Mouse (Mus musculus) 416B (cell line): Measurements from ENCODE around the gene Plin3.
A peak's percentile ranks its signal among the peaks of the same experiment; 100 is the strongest.

Experiments
- DNase-seq: peaks from one replicate; pipeline ENCODE4 v3.0.0; 2011; ENCODE audit warnings: low read depth

Plin3 gene

DNA sequence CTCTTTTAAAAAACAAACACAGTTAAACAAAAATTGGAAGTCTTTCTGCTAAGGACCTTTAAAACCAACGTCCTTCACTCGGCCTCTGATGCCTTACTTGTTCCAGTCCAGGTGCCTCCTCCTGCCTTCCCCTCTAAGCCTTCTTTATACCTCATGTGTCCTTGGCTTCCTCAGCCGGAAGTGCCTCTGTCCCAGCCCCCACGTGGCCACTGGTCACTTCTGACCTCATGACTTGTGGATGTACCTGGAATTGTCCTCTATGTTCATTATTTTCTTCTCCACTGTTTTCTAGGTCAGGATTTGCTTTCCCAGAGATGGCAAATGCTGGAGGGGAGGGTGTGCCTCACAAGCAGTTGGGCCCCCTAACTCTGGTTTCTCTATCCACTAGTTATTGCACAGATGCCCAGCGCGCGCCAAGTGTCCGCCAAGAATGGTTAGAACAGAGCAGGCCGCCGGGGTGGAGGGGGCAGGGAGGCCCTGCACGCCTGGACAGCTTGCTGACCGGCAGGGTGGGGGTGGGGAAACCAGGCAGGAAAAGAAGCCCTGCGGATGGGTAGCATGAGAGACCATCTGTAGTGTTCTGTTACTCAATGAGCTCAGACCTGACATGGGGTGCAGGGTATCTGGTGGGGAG lies 9.8 kb upstream of the Plin3 start:
- peak; percentile 68 for DNase-seq

DNA sequence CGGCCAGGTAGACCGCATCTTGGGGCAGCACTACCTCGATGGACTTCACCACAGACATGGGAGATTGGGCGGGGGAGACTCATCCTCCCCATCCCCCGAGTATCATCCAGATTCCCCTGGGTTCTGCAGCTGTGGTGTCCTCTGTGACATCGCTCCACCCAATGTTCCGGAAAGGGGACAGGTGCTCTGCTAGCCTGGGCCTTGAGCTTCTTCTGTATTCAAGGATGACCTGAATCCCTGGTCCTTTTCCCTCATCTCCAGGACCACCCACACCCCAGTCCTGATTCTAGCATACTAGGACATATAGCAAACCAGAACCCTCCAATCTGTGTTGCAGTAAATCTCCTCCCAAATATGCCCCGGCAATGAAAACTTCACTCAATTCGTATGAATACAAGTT lies 7.5 kb upstream of the Plin3 start, which contains the start of gene Arrdc5:
TSS of gene Arrdc5 (minus strand) at position 101 of the 400 bp plus-strand sequence.
- no peak for DNase-seq

DNA sequence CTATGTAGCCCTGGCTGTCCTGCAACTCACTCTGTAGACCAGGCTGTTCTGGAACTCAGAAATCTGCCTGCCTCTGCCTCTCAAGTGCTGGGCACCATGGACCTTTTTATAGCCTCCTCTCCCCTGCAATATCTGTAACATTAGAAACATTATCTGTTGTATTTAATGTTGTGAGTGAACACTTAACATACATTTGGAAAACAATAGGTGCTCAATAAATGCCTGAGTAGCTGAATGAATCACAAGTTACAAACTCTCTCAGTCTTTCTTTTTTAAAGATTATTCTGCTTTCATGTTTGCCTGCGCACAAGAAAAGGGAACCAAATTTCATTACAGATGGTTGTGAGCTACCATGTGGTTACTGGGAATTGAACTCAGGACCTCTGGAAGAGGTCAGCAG lies 5.6 kb upstream of the Plin3 start:
- no peak for DNase-seq

DNA sequence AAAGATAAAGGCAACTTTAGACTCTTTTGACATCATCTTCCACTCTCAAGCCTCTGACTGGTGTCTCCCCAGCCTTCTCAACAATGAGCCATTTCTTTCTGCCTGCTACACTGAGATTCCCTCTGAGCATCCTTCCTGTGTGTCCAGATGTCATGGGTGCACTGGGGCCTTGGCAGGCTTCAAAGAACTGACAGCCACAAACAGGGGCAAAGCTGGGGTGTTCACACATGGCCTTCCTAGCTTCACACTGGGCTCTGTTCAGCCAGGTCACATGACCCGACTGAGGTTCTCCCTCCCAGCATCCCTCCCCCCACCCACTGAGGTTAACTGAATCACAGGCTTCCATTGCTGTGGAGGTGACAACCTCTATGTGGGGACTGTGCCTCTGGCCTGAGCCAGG lies 3.5 kb upstream of the Plin3 start:
- no peak for DNase-seq

DNA sequence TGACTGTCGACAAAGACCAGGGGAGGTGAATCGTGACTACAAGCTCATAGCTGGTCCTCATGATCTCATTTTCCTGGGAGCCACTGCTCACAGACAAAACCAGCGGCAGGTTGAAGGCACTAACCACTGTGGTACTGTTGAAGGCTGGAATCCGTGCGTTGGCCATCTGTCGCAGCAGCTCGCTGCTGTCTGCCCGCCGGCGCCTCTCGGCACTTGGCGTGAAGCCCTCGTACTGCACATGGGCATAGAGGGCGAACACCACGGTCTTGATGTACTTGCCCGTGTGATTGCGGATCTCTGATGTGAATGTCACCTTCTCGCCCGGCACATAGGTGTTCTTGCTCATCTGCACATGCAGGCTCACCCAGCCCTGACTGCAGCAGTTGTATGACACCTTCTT lies 1.6 kb upstream of the Plin3 start:
- DNase-seq, result no peak

DNA sequence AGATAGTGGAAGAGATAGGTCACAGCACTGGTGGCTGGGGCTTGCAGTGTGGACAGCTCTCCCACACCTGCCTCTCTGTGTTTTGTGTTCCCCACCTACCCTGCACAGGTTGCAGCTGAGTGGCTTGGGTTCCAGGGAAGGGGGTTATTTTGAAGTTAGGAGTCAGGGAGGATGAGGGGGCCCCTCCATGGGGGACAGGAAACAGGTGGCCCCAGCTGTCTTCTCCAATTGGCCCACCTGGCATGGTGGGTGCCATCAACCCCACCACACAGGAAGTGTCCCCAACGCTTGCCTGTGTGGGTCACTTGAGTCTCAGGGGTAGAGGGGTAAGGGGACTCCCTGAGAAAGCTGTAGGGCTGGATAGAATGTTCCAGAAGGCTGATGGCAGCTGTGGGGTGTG lies 618 bp upstream of the Plin3 start:
- DNase-seq, result no peak

DNA sequence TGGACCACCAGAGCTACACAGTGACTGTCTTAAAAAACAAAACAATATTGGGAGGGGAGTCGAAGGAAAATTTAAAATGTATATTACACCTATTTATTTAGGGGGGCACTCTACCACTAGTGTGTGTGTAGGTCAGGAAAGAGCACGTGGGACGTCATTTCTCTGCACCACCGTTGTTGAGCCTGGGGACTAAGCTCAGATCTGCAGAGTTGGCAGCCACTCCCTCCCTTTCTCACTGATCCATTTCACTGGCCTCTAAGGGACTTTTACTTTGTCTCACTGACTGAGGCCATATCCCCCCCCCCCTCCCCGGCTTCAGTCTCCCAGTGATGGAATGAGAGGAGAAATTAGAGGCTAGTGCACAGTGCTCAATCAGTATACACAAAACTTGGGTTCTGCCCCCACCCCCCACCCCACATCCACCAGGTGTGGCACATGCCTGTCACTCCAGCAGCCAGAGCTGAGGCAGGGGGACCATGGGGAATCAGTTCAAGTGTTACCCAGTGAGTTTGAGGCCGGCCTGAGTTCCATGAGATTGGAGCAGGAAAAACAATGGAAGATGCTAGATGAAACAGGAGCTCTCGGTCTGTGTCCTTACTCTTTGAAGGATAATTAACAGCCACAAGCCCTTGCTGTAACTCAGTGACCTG lies 722 bp downstream of the Plin3 start:
- DNase-seq, result no peak

DNA sequence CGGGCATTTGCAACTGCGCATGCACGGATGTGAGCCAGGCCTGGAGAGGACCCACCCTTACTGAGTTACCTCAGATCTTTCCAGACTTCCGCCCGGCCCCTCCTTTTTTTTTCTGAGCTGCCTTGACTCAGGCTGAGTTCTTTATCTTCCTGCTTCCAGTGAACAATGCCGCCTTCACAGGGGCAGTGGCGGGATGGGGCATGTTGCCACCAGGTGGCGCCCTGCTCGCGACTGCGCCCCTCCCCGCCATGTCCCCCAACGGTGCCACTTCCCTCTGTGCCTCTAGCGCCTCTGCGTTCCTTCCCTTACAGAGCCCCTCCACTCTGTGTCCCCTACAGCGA lies 1.5 kb downstream of the Plin3 start:
- DNase-seq, result peak; percentile 99

DNA sequence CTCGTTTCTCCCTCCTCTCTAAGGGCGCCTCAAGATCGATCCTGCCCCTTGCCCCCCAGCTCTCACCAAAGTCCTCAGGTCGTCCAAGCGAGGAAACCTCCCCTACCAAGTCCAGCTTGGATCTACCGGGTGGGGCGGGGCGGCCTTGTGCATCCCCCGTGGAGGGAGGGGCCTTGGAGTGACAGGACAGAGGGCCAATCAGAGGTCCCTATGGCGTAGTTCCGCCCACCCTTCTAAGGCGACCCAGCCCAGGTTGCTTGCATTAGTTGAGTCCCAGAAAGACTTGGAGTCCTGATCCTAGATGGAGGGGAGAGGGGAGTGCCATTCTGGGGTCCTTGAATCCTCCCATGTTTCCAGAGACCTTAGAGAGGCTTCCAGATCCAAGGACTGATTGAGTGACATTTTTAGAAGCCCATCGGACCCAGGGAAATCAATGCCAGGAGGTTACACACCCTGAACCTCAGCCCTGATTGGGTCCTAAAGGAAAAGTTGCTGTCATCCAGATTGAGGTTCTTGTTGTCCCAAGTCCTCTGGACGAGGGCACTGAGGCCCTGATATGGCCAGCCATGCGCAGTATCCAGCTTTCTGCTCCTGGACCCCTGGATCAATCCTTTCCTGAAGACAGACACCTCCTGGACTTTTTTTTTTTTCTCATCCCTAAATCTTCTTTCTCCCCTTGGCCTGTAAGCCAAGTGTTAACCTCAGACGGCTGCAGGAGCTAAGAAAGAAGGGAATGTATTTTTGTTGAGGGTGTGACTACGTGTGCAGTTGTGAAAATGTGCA lies 2.1 kb downstream of the Plin3 start:
- DNase-seq, result peak; percentile 98

DNA sequence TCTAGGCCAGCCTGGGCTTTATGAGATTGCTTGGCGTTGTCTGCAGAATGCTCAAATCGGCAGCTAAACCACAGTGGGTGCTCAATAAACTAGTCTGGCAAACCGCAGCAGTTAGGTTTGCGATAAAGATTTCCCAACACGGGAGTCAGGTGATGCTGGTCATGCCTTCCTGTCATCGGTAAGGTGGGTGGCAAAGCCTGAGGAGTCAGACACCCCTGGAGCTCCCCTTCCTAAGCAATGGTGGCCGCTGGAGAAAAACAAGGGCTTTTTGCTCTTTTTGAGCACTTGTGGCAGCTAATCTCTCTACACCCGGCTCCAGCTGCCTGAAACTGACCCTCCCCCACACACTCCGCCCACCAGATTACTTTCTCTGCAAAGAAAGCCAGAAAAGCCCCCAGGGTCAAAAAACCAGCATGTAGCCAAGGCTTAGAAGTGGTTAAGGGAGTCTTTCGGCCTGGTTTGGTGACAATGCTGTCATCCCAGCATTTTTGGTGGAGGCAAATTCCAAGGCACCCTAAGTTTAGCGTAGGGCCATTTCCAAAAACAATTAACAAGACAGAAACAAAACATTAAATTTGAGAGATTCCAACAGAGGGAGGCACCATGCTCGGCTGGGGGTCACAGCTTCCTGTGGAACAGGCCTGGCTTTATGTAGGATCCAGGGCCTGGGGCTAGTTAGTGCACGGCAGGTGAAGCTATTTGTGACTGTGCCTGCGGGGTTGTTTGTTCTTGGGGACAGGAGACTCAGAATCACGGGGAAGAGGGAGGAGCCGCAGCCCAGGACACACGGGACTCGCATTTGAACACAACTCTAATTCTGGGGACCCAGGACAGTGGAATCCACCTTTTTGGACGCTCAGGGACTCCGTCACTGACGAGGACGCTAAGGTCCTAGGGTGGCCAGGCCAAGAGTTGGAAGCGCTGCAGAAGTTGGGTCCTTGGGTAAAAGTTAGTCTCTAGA lies 3.0 kb downstream of the Plin3 start:
- DNase-seq, result peak; percentile 84

DNA sequence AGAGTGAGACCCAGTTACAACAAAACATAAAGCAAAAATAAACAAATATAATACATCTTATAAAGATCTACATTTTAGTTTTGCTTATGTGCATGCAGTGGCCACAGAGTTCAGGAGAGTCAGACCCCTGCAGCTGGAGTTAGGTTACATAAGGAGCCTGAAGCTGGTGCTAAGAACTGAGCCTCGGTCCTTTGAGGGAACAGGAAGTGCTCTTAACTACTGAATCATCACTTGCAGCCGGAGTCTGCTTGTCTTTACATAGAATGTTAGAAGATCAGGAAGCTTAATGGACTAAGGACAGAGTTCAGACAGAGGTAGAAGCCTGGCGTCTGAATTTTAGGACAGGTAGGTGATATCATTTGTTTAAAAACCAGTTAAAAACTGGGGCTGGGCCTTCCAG lies 3.8 kb downstream of the Plin3 start:
- DNase-seq, result peak; percentile 67

DNA sequence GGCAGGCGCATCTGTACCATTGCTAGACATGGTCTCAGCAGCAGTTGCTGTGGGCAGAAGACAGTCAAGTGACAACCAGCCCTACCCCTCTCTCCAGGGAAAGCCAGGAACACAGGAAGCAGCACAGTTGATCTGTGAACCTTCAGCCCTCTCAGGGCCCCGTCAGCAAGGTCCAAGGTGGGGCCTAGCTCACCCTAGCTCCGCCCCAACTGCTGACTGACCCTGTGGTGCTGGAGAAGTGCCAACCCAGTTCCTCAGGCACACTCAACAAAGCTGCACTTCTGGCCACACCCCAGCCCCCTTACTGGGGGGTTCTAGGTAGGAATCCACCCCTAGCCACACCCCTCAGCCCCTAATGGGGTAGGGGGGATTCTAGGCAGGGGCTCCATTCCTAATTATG lies 4.8 kb downstream of the Plin3 start:
- DNase-seq, result peak; percentile 81

DNA sequence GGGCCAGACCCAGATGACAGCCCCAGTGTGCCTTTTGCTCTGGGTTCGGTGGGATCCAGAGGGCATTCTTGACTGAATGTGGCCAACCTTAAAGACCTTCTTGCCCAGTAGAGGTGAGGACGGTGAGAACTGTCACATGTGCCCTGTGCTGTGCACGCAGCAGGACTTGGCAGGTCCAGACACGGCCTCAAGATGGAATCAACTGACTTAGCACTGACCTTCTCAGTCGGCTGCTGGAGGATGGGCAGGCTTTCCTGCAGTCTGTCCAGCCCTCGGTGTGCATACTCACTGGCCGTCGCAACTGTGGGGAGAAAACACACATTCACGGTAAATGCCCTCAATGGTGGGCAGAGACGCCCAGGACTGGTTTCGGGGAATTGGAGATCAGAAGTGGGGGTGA lies 6.7 kb downstream of the Plin3 start:
- DNase-seq, result no peak

DNA sequence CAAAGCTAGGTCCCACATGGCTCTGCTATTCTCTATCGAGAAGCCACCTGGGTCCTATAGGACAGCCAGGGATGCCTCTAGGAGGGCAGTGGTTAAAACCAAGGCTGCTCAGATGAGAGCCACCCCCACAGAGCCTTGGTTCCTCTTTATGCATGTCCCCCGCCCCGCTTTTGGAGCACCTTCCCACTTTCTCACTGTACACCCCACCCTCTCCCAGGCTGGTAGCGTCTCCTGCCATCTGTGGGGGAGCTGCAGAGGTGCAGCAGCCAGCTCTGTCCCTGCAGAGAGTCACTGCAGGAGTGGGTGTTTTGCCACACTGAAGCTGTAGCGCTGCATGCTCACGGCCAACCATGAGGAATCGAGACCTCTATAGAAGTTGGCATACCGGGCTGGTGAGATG lies 9.4 kb downstream of the Plin3 start:
- no peak for DNase-seq

DNA sequence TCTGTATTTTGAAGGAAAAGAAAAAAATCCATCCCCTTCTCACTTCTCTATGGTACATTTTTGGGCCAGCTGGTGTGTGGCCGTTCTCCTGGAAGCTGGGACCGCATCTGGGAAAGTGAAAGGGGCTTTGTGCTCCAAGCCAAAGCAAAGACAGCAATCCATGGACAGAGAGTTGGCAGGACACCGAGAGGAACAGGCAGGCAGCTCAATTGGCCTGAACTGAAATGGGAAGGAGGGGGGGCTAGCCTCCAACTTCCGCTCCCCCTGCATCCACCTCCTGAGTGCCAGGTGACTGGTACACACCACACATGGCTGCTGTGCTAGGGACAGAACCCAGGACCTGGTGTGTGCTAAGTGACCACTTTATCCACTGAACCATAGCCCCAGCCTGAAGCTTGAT lies 9.9 kb downstream of the Plin3 start:
- no peak for DNase-seq

DNA sequence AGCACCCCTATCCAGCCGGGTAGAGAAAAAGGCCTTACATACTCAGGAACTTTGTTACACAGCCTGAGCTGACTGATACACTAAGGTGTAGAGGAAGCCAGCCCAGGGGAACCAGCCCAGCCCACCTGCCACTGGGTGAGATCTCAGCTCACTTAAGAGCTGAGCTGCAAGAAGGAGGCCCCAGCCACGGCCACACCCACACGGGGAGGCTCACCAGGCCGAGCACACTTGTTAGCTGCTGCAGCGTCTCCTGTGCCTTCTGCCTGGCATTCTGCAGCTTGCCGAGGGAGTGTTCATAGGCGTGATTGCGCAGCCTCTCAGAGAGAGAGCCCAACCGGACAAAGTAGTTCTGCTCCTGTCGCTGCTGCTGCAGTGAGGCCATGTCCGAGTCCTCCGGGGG lies 11.5 kb downstream of the Plin3 start:
- DNase-seq, result no peak

DNA sequence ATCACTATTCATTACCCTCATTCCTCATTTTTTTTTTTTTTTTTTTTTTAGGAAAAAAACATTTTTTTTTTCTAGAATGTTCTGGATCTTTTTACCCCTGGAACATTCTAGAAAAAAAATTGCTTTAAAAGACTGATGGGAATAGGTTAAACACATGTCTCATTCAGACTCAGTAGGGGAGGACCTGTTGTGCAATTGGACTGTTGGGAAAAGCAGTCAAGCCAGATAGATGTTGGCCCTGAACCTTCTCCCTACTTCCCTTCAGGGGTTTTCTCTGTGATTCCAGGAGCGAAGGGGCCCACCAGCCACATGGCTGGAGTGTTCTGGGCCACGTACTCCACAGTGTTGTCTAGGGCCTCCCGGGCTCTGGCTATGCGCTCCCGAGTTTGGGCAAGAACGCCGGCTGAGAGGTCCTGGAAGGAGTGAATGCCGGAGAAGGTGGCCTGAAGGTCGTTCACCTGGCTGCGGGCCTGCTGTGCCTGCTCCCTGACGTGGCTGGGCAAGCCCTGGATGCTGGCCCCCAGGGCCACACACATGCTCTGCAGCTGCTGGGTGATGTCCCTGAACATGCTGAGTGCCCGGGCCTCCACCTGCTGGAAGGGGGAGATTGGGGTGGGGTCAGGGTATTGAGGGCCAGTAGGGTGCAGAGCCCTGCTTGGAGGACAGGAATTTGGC lies 13.1 kb downstream of the Plin3 start:
- no peak for DNase-seq

DNA sequence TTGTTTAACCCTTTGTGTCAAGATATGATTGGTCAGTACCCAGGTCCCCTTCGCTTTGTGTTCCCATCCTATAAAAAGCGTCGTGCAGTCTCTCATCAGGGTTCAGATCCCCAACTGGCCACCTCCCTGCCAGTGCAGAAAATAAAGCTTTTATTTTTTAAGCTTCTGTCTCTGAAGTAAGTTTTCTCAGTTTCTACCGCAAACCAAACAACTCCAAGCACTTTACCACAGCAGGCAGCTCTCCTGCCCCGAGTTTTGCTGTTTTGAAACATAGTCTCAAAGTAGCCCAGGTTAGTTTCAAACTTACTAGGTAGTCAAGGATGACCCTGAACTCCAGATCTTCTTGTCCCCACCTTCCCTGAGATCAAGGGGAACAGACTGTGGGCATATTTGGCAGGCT lies 14.3 kb downstream of the Plin3 start:
- DNase-seq, result no peak

DNA sequence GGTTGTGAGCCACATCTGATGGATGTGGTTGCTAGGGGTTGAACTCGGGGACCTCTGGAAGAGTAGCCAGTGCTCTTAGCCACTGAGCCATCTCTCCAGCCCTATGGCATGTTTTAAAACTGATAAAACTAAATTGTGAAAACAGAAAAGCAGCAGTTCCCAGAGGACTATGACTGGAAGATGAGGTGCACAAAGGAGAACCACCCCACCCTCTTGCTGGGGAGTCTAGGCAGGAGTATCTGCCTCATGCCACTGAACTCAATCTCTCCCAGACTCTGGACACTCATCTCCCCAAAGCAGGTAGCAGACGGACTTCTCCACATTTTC lies 15.1 kb downstream of the Plin3 start:
- DNase-seq, result no peak

DNA sequence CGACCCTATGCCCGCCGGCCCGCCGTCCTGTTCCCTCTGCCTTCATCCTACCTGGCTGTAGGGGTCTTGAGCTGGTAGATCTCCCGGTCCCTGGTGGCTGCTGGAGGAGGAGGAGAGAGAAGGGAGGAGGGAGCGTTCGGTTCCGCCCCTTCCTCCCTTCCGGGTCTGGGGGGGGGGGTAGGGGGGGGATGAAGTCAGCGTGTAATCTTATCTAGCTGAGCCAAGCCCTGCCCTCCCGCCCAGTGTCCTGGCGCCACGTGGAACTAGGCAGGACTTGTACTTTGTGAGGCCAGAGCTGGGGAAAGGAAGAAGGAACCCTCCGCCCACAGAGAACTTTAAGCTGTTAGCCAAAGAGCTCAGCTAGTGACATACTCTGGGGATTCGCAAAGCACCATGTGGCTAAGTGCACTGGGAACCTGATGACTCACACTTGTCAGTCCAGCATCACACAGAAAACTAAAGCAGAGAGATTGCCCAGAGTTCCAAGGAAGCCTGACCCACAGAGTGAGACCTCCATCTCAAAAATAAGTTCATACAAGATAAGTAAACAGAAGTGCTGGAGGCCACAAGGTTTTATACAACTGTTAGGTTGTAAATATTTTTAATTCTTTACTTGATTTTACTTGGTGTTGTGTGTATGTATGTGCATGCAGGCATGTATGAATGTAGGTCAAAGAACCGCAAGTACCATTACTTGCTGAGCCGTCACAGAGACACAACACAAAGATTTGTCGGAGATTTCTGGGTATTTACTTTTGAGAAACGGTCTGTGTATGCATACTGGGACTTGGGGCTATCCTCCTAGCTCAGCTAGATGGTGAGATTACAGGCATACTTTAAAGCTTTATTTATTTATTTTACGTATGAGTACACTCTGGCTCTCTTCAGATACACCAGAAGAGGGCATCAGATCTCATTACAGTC lies 15.8 kb downstream of the Plin3 start, which contains the start of gene Ticam1:
TSS of gene Ticam1 (minus strand) at position 144 of the 924 bp plus-strand sequence.
- peak; percentile 100 for DNase-seq
